Mouse (Mus musculus) WW6 (cell line): Measurements from ENCODE around the gene Greb1.

Experiments
- DNase-seq: peaks from one replicate; pipeline ENCODE4 v3.0.0-alpha.2; 2013; ENCODE audit warnings: low read depth, low spot score

The Greb1 gene

DNA sequence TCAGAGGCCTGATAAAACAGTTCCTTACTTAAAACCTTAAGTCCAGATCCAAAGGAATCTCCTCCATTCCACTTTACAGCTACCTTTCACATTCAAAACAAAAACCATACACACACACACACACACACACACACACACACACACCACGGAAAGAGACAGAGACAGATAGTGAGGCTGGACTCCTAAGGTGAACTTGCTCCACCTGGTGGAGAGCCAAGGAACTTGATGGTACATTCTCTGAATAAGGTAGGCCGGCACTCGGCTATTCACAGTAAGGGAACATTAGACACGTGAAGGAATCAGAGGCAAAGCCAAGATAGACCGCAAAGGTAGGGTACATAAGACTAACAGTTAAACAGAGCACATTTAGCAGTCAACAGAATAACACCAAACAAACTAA is 4.8 kb upstream of the Greb1 start:
- DNase-seq, result no peak

DNA sequence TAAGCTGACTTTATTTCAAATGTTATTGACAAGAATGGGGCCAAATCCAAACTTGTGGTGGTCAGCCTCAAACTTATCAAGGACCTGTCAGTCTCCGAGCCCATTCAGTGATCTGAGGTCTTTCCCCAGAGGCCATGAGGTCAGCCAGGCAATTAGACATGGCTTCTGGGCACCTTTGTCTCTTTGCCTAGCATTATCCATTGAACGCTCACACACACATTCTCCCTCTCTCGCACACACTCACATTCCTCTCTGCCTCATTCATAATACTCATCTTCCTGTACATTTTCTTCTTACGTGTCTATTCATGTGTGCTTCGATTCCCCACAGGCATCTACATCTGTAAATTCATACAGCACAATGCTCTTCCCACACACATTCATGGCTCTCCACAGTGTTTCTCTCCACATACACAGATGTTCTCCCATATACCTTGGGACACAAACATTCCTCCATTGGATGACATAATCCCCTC is 3.3 kb upstream of the Greb1 start:
- no peak for DNase-seq

DNA sequence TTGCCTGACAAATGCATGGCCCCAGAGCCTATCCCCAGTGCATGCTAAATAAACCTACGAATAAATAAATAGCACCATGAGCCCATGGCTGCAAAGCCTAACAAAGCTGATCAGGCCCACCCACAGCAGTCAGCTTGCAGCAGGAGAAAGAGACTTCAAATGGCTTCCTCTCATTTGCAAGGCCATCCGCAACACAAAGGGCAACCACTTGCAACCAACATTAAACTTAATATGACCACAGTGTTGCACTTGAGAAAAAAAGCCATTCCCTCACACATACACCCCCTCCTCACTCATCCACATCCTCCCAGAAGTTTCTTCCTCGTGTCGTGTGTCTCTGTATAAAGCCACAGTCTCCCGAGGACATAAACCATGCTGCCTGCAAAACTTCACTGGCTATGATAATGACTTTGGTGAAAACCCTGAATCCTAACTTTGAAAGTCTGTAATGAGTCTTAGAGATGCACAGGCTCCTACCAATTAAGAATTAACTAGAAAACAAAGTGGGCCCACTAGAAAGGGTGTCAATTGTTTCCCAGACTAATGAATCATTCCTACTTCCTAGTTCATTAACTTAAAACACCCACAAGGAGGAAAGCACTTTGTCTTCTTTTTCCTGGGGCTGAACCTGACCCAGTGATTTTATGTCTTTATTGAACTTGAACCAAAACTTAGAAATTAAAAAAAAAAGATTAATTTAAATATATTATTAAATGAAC is 2.7 kb upstream of the Greb1 start:
- DNase-seq, result no peak

DNA sequence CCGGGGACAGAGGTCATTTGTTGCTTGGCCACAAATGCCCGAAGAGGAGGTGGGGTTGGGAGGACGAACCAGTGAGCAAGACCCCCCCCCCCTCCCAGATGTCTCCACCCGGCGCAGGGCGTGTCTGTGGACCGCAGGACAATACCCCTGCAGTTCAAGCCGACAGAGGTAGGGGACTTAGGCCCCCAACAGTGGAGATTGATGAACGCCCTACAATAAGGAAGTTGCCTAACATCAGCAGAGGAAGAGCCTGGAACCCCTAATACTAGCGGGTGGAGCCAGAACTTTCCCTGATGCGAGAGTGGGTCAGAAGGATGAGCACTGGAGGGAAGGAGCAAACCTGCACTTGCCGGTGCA is 251 bp upstream of the Greb1 start:
- DNase-seq, result no peak

DNA sequence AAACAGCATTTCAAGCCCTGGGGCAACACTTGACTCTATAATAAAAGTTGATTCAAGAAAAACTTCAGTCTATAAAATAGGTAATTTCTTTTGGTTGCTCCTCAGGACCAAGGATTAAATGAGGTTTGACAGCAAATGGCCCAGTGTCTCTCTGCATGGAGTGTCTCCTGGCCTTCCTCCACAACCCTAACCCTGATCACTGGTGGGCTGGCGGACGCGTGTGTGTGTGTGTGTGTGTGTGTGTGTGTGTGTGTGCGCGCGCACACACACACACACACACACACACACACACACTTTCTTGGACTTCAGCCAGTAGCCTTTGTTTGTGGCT is 793 bp downstream of the Greb1 start:
- DNase-seq, result no peak

DNA sequence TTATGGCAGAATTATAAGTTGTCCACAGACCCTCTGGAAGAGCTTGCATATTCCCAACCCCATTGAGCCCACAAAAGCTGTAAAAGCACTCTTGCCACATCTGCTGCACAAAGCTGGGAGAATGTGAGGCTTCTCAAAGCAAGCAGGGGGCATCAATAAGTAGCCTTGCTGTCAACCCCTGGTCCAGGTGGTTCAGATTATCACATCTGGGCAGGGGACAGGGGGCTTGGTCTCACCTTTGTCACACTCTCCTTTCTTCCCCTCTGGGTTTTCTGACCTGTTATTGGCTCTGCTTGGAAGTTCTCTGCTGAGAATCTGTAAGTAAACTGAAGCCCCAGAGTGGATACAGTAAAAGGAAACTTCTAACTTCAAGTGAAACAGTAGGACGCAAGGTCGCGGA is 1.8 kb downstream of the Greb1 start:
- DNase-seq, result no peak

DNA sequence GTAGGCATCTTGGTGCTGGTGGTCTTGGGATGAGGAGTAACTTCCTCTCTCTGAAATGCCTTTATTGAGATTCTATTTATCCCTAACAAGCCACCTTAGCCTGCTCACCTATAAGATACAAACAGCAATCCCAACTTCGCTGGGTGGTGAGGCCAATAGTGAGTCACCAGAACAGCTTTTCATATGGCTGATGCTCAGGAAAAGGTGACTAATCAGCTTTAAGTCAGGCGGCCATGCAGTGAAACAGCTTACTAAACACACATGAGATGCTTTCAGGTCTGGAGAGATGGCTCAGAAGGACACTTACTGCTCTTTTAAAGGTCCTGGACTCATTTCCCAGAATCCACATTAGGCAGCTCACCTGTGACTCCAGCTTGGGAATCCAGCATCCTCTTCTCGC is 4.9 kb downstream of the Greb1 start:
- DNase-seq, result no peak

DNA sequence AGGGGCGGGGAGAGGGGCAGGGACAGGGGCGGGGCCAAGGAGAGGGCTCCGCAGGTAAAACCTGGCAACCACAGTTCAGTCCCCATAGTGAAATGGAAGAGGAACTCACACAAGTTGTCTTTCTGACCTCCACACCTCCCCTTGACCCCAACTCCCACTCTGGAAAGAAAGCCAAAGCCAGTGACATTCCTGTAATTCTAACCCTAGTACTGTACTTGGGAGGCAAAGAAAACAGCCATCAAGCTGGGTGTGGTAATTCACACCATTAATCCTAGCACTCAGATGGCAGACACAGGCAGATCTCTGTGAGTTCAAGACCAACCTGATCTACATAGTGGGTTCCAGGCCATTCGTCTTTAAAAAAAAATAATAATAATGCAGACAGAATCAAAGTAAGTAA is 7.3 kb downstream of the Greb1 start:
- no peak for DNase-seq

DNA sequence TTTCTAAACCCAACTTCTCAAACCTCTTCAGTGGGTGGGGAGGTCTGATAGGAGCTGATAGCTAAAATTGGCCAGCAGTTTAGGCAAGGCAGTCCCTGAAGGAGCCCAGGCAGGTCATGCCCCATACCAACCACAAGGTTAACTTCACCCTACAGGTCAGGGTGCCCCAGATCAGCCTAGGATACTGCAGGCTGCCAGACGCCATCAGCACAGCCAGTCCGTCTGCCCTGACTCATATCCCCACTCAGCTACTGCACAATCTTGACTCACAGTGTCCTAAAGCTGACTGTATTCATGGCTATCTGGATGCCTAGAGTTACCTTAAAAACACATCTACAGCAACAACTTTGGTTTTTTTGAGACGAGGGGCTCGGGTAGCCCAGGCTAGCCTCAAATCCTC is 10.2 kb downstream of the Greb1 start:
- DNase-seq, result no peak

DNA sequence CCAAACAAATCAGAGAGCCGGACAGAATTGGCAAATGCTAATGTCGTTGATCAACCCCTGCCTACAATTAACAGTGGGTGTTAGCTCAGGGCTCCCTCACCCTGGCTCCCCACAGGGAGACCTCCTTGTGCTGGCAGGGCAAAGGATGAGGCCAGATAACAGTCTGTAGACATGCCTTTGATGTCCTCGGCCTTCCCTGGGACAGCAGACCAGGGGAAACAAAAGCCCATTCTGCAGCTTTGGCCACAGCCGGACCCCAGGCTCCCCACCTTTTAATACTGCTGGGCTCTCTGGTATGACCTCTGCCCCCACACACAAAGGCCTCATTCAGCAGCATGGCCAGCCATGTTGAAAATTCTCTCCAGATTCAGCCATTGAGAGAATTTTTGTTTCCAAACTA is 10.9 kb downstream of the Greb1 start:
- DNase-seq, result no peak

DNA sequence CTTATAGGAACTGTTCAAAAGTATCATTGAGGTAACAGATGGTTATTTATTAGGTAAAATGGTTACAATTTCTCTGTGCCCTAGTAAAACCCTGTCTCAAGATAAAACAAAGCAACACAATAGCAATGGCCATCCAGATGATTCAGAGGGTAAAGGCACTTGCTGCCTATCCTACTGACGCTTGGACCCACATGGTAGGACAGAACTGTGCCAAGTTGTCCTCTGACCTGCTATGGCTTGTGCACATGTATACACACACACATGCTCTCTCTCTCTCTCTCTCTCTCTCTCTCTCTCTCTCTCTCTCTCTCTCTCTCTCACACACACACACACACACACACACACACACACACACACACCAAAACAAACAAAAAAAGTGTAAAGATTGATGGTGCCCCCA is 11.5 kb downstream of the Greb1 start:
- no peak for DNase-seq

DNA sequence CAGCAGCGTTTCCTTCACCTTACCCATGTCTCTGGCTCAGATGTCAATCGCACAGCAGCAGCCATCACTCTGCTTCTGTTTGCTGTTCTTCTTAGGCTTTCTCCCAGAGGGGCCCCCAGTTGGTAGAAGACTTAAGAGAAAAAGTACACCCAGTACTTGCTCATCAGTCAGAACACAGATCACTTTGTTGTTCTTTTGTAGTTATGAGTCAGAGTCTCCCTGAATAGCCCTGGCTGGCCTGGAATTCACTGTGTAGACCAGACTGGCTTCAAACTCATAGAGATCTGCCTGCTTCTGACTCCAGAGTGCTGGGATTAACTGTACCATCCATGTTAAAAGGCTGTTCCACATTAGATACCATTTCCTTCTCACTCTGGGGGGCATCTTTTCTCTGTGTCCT is 12.1 kb downstream of the Greb1 start:
- DNase-seq, result no peak

DNA sequence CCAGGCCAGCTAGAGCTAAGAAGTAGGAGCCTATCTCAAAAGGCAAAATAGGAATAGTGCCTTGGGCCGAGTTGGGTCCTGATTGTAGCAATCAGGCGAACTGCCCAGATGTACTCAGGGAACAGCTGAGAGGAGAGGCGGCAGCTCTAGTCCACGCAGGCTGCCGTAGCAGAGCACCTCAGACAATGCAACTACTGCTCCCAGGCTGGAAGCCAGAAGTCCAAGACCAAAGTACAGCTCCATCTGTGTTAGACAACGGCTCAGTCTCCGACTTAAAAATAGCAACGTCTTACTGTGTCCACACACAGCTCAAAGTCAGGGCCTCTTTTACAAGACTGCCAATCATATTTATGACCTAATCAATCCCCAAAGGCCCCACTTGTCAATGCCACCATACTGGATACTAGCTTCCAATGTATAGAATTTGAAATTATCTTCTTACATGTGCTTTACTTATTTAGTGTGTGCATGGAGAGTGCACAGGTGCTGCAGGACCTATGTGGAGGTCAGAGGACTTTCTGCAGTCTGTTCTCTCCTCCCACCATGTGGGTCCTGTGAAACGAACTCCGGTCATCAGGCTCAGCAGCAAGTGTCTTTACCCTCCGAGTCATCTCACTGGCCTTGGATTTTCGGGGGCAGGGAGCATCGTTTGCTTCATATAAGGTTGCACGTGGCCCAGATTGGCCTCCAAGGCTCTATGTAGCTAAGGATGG is 19.5 kb downstream of the Greb1 start:
- no peak for DNase-seq

DNA sequence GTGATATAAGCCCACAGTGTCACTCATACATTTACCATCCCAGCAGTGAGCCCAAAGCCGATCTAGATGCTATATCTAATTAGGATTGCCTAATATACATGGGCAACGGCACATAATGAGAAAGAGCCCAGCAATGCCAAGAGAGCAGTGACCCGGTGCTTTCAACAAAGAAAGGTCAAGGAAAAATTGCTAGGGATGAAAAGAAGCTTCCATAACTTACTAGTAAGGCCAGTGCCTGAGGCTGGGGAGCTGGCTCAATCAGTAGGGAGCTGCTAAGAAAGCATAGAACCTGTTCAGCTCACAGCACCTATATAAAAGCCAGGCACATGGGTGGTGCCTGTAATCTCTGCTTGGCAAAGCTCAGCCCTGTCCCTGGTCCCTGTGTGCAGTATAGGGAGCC is 20.4 kb downstream of the Greb1 start:
- no peak for DNase-seq

DNA sequence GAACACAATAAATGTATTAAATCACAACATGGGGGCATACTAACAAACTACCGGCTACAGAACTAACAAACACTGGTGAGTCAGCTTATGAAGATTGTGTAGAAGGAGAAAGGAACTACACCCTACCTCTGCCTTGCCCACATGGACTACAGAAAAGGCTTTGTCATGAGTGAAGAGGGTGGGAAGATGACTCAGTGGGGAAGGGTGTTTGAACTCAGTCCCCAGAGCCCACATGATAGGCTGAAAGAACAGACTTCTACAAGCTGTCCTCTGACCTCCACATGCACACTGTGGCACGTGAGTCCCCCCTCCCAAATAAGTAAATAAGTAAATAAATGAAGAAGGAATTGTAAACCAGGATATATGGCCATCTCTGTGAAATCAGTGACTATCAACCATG is 21.5 kb downstream of the Greb1 start:
- no peak for DNase-seq

DNA sequence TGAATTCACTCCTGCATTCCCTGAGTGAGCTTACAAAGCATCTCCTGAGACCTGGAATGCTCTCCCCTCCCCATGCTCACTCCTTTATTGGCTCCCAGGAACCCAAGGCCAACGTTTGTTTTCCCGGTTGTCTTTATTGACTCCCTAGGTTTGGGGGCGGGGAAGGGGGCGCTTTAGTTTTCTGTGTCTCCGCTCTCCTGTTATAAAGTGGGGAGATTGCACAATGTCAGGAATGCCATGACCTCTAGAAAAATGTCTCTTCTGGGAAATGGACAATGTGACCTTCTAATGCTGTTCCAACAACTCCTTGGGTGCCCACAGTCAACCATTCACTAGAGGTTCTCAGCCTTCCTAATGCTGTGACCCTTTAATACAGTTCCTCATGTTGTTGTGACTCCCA is 22.2 kb downstream of the Greb1 start:
- DNase-seq, result no peak

DNA sequence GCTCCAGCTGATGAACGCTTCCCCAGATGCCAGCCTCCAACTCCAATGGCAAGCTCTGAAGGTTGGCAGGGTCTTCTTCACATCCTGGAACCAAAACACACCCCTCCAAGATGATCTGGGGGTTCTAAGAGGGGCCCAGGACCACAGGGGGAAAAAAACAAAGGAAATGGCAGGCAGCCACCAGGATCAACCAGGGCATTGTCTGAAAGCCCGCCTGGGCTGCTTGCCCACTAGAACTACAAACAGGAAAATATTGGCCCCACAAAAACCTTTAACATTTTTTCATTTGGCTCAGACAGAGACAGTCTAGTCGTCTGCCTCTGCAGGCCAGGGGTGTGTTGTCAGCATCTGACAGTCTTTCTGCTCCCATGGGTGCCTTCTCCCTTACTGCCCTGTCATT is 25.3 kb downstream of the Greb1 start:
- no peak for DNase-seq

DNA sequence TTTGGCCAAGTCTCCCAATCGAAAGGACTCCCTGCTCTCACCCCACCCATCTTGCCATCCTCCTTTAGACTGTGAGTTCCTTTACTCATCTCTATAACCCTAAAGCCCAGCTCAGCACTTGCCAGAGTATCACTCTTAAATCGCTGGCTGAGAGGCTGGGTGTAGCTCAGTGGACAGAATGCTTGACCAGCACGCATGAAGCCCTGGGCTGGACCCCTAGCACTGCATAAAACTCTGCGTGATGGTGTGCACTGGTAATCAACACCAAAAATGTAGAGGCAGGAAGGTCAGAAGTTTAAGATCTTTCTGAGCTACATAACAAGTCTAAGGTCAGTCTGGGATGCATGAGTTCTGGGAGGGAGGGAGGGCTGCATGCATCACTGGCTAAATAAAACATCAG is 26.1 kb downstream of the Greb1 start:
- DNase-seq, result no peak

DNA sequence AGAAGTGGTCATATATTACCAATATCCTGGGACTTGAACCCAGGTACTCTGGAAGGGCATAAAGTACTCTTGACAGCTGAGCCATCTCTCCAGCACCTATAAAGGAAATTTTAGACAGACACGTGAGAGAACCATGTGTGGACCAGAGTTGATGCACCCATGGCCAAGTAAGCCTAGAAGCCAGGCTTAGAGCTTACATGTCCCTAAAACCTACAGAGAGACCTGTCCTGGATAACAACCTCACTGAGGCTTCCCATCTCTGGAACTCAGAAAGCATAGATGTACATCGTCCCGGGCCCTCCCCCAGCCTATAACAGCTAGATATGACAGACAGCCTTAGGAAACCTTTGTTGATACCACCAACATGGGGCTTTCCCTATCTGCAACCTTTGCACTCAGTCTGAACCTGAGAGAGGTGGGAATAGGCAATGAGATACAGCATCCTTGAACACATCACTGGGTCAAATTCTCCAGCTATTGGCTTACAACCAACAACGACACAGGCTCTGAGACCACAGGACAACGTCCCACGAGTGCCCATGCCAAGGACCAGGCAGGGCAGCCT is 31.0 kb downstream of the Greb1 start:
- no peak for DNase-seq

DNA sequence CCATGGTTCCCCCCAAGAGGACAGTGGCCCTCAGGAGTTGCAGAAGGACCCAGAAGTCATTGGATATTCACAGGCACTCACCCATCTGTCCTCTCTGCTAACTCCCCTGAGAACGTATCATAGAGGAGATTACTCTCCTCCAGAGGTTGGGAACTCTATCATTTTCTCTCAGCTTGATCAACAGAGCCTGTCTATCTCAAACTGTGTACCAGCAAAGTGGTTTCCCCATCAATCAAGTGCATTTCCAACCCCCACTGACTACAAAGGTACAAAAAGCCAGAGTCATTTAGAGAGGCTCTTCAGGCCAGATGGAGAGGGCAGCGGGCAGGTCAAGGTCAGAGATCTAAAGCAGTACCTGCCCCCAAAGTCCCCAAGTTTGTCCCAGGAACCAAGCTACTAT is 32.0 kb downstream of the Greb1 start:
- no peak for DNase-seq

DNA sequence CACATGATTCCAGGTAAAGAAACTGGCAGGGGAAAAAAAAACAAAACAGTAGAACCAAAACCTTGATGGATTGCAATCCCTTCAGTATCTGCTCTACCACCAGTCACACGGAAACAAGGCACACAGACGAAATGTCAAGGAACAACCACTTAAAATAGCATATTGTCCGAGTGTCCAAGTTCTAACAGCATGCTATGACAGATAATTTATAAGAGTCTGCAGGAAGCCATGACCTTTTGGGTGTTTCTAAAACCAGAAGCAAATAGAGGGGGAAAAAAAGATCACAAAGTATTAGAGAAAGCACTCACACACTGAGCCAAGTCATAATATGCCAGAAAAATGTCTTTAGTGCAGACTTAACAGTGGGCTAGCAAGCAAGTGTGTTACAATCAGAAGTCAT is 32.4 kb downstream of the Greb1 start:
- no peak for DNase-seq

DNA sequence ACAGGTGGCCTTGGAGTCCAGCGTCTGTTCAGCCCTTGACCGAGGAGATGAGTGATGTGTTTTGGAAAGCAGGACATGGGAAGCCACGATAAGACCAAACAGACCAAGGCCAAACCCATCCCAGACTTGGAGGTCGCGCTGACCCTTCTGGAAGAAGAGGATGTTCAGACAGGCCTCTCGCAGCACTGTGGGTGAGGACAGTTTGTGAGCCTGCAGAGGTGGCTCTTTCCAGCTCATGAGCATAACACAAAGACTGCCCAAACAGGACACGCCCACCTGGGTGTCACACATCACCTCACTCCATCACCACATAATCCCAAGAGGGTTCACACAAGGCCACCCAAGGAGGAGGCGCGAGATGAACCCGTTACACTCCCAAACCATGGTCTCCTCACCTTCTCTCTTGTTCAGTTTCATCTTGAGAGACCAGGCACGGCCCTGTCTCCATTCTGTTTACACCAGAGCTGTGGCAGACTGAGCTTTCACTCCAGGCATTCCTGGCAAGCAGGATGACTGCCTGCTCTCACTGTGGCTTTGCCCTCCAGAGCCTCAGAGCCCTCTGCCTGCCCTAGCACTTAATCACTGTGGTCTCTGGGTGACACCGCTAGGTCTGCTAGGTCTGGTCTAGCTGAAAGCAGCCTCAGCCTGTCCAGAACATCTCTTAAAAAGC is 35.8 kb downstream of the Greb1 start:
- DNase-seq, result no peak
